Mouse (Mus musculus) lung, adult 2 months (tissue): ENCODE results near the gene Dusp12.

Source experiments
- CTCF ChIP-seq: fragments of 200-500 bp; IDR thresholded peaks from 2 replicates; pipeline ENCODE4 v1.5.1; 2011; ENCODE audit warnings: mild to moderate bottlenecking, low read length, control low read depth; ENCODE audit not compliant: insufficient read depth
- POLR2A ChIP-seq: fragments of 200-500 bp; IDR thresholded peaks from 2 replicates; pipeline ENCODE4 v1.6.1; 2011; ENCODE audit warnings: low read depth, mild to moderate bottlenecking, control low read depth, low read length, borderline replicate concordance; ENCODE audit errors: extremely low read depth

- TF ChIP-seq CTCF (no peak), POLR2A (no peak)
Observed at GRCm38 (mm10) chr1:170858872-170859271, 26.5 kb downstream of the Dusp12 start.
